Mouse (Mus musculus): Measurements from ENCODE around the gene Pax2. TPM values are rescaled to one million over a fixed set of nuclear protein-coding genes. Genes with fewer than 3 reads are reported as not detected.

The Pax2 gene
- polyA plus RNA-seq, 1 experiment from 2014 or later: 1.7 TPM

DNA sequence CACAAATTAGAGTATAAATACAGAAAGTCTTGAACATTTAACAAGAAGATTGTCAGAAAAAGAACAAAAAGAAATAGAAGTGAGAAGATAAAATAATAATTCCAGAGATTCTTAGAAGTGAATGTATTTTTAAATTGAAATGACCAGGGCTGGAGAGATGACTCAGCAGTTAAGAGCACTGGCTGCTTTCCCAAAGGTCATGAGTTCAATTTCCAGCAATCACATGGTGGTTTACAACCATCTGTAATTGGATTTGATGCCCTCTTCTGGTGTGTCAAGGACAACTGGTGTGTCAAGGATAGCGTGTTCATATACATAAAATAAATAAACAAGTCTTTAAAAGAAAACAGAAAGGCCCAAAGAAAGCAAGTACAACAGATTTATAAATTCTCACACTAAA, 102.8 kb downstream of the Pax2 start:
- peaks cover 5% of the 10 kb centered on the region; the same call in 1 of the 2 replicates for H3K9me3 ChIP-seq (ENCODE audit: control insufficient read depth, low read length)
- 92% methylated on average over 1 of the region's 1 CpGs for WGBS
- no peak overlapping the region for H3K9ac ChIP-seq (replicated peaks; ENCODE audit: low read length)
- no peaks in the 10 kb centered on the region for H3K36me3 ChIP-seq (ENCODE audit: control insufficient read depth, insufficient read depth, low read length)
- H3K4me2 ChIP-seq (ENCODE audit: low read length): no peak overlapping the region
- no peaks in the 10 kb centered on the region for H3K27me3 ChIP-seq (ENCODE audit: control insufficient read depth, insufficient read depth, low read length)
- no peaks in the 10 kb centered on the region for H3K4me1 ChIP-seq (ENCODE audit: control insufficient read depth, insufficient read depth, low read length)
- H3K27ac ChIP-seq (replicated peaks; ENCODE audit: low read depth, low read length): no peak overlapping the region
- DNase-seq (no peak), ATAC-seq (ENCODE audit: low FRiP score, low TSS enrichment) (no peak)
- no peak overlapping the region for H3K4me3 ChIP-seq (replicated peaks; ENCODE audit: low read depth, low read length)

DNA sequence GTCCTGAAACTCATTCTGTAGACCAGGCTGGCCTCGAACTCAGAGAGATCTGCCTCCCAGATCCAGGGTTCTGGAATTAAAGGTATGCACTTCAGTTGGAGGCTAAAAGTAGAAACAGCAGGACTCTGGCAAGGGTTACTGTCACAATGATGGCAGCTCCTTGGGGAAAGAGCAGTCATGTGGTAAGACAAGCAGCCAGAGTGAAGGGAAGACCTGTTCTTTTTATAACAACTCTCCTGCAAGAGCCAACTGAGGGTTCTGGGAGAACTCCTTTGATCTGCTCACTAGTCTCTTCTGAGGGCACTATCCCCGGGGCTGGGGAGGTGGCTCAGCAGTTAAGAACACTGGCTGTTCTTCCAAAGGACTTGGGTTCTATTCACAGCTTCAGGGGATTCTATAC, 112.9 kb downstream of the Pax2 start:
- Histone ChIP-seq H3K27me3 (ENCODE audit: control insufficient read depth, insufficient read depth, low read length) (peaks cover 4% of the 10 kb centered on the region; the same call in 1 of the 2 replicates), H3K9me3 (ENCODE audit: control insufficient read depth, low read length) (no peaks in the 10 kb centered on the region), H3K4me3 (replicated peaks; ENCODE audit: low read depth, low read length) (no peak overlapping the region), H3K9ac (replicated peaks; ENCODE audit: low read length) (no peak overlapping the region), H3K4me1 (ENCODE audit: control insufficient read depth, insufficient read depth, low read length) (no peaks in the 10 kb centered on the region), H3K27ac (replicated peaks; ENCODE audit: low read depth, low read length) (no peak overlapping the region), H3K4me2 (ENCODE audit: low read length) (no peak overlapping the region), H3K36me3 (ENCODE audit: control insufficient read depth, insufficient read depth, low read length) (no peaks in the 10 kb centered on the region)
- WGBS: 71% methylated on average over 2 of the region's 2 CpGs
- DNase-seq (no peak), ATAC-seq (ENCODE audit: low FRiP score, low TSS enrichment) (no peak)

DNA sequence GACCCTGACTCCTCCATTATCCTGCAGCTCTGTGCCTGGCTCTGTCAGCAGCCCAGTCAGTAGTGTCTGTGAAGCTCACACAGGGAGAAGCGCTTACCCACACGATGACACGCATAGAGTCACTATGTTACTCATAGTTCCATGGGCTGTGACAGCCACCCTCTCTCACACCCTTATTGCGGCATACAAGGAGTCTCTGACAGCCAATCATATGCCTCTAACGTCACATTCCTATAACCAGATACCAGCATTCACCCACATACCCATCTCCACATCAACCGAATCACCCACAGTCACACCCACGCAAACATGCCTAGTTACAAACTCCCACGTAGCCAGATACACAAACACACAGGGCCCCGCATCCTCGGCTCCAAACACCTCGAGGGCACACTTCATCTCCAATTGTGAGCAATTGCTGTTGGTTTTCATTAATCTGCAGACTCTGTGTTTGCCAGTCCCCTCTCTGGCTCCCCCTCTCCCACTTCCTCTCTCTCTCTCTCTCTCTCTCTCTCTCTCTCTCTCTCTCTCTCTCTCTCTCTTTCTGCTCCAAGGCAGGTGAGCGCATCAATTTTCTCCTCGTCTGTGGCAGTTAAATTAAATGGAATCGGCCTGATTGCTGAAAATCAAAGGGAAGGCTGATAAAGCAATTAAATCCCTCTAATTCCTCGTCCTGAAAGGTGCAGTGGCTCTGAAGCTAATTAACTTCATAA, 118.5 kb downstream of the Pax2 start:
- Histone ChIP-seq H3K4me2 (ENCODE audit: low read length) (no peak overlapping the region), H3K27me3 (ENCODE audit: control insufficient read depth, insufficient read depth, low read length) (peaks cover 13% of the 10 kb centered on the region), H3K9me3 (ENCODE audit: control insufficient read depth, low read length) (no peaks in the 10 kb centered on the region), H3K27ac (replicated peaks; ENCODE audit: low read depth, low read length) (0 out of 2 replicates have a peak overlapping the region, but pooled peaks have one; percentile 32), H3K9ac (replicated peaks; ENCODE audit: low read length) (no peak overlapping the region), H3K36me3 (ENCODE audit: control insufficient read depth, insufficient read depth, low read length) (no peaks in the 10 kb centered on the region), H3K4me1 (ENCODE audit: control insufficient read depth, insufficient read depth, low read length) (no peaks in the 10 kb centered on the region), H3K4me3 (replicated peaks; ENCODE audit: low read depth, low read length) (no peak overlapping the region)
- DNase-seq: no peak
- WGBS: 59% methylated on average over 15 of the region's 15 CpGs
- ATAC-seq (ENCODE audit: low FRiP score, low TSS enrichment): no peak

DNA sequence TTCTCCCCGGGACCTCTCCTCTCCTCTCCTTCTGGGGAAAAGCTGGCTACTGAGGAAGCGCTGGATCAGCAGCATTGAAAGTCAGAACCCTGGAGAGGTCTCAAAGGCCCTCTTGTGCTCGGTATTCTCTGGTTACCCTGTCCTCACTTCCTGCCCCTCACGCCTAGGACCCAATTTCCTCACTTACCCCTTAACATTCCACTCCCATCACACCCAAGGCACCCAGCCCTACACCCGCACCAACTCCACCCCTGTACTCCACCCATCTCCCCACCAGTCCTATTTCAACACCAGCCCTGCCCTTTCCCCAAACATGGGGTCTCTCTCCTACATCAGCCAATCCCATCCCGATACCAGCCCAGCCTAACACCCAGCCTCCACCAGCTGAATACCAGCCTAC, 119.1 kb downstream of the Pax2 start:
- Histone ChIP-seq H3K36me3 (ENCODE audit: control insufficient read depth, insufficient read depth, low read length) (no peaks in the 10 kb centered on the region), H3K4me3 (replicated peaks; ENCODE audit: low read depth, low read length) (no peak overlapping the region), H3K4me2 (ENCODE audit: low read length) (no peak overlapping the region), H3K9me3 (ENCODE audit: control insufficient read depth, low read length) (no peaks in the 10 kb centered on the region), H3K27ac (replicated peaks; ENCODE audit: low read depth, low read length) (no peak overlapping the region), H3K4me1 (ENCODE audit: control insufficient read depth, insufficient read depth, low read length) (no peaks in the 10 kb centered on the region), H3K27me3 (ENCODE audit: control insufficient read depth, insufficient read depth, low read length) (peaks cover 13% of the 10 kb centered on the region), H3K9ac (replicated peaks; ENCODE audit: low read length) (no peak overlapping the region)
- DNase-seq (no peak), ATAC-seq (ENCODE audit: low FRiP score, low TSS enrichment) (no peak)
- 38% methylated on average over 6 of the region's 6 CpGs for WGBS

DNA sequence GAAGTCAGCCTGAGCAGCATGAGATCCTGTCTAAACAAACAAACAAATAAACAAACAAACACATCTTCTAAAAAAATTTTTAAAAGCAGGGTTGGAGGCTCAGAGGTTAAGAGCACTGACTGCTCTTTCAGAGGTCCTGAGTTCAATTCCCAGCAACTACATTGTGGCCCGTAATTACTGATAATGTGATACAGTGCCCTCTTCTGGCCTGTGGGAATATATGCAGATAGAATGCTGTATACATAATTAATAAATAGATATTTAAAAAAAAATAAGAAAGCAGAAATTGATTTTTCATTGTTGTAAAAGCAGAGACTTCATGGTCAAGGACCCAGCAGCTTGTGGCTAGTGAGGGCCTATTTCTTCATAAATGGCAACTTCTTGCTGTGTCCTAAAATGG, 119.9 kb downstream of the Pax2 start:
- Histone ChIP-seq H3K4me3 (replicated peaks; ENCODE audit: low read depth, low read length) (no peak overlapping the region), H3K9ac (replicated peaks; ENCODE audit: low read length) (no peak overlapping the region), H3K27ac (replicated peaks; ENCODE audit: low read depth, low read length) (no peak overlapping the region), H3K36me3 (ENCODE audit: control insufficient read depth, insufficient read depth, low read length) (no peaks in the 10 kb centered on the region), H3K4me2 (ENCODE audit: low read length) (no peak overlapping the region), H3K4me1 (ENCODE audit: control insufficient read depth, insufficient read depth, low read length) (no peaks in the 10 kb centered on the region), H3K27me3 (ENCODE audit: control insufficient read depth, insufficient read depth, low read length) (peaks cover 14% of the 10 kb centered on the region), H3K9me3 (ENCODE audit: control insufficient read depth, low read length) (no peaks in the 10 kb centered on the region)
- WGBS: 87% methylated on average over 1 of the region's 1 CpGs
- ATAC-seq (ENCODE audit: low FRiP score, low TSS enrichment) (no peak), DNase-seq (no peak)

DNA sequence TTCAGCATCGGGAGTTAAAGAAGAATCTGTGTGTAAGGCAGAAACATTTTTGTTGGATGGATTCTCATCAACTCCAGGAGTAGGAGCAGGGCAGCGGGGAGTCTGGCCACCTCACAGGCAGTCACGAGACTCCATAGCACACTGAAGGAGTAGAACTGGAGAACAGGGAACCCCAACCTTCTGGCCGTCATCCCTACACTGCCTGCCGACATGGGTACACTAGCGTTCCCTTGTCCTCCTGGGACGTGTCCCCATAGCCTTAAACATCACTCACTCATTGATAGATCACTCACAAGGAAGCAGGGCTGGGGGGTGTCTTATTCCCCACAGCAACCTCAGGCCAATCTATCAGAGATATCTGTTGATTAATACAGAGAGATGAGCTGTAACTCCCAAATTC, 120.7 kb downstream of the Pax2 start:
- no peak for ATAC-seq (ENCODE audit: low FRiP score, low TSS enrichment)
- H3K4me1 ChIP-seq (ENCODE audit: control insufficient read depth, insufficient read depth, low read length): no peaks in the 10 kb centered on the region
- no peak overlapping the region for H3K4me3 ChIP-seq (replicated peaks; ENCODE audit: low read depth, low read length)
- H3K36me3 ChIP-seq (ENCODE audit: control insufficient read depth, insufficient read depth, low read length): no peaks in the 10 kb centered on the region
- WGBS: 88% methylated on average over 7 of the region's 7 CpGs
- H3K9me3 ChIP-seq (ENCODE audit: control insufficient read depth, low read length): no peaks in the 10 kb centered on the region
- H3K27me3 ChIP-seq (ENCODE audit: control insufficient read depth, insufficient read depth, low read length): peaks cover 22% of the 10 kb centered on the region
- DNase-seq: no peak
- no peak overlapping the region for H3K27ac ChIP-seq (replicated peaks; ENCODE audit: low read depth, low read length)
- H3K9ac ChIP-seq (replicated peaks; ENCODE audit: low read length): no peak overlapping the region
- H3K4me2 ChIP-seq (ENCODE audit: low read length): no peak overlapping the region

DNA sequence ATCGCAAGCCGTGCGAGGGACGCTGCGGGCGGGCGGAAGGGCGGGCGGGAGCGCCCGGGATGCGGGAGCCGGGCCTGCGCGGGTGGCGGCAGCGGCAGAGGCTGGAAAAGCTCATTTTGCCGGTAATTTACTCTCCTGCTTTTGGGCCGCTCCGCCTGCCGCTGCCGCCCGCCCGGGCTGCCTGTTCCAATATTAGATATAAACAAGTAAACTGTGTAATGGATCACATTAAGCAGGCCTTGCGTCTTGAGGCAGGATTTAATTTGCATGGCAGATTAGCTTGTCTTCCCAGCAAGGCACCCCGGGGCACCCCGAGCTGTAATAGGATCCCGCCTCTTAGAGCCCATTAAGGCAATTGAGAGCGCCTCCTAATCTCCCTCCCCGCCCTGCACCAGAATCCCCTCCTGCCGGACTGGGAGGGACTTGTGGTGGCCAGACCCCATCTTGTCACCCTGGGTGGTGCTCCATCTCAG, 126.7 kb downstream of the Pax2 start:
- H3K4me1 ChIP-seq (ENCODE audit: control insufficient read depth, insufficient read depth, low read length): 0 out of 2 replicates have a peak, but pooled peaks cover 10% of the 10 kb centered on the region
- peak overlapping the region; percentile 53 for H3K9ac ChIP-seq (replicated peaks; ENCODE audit: low read length)
- WGBS: 2% methylated on average over 31 of the region's 31 CpGs
- H3K27me3 ChIP-seq (ENCODE audit: control insufficient read depth, insufficient read depth, low read length): peaks cover 57% of the 10 kb centered on the region
- peak overlapping the region; percentile 37; the same call in 1 of the 2 replicates for H3K27ac ChIP-seq (replicated peaks; ENCODE audit: low read depth, low read length)
- no peaks in the 10 kb centered on the region for H3K36me3 ChIP-seq (ENCODE audit: control insufficient read depth, insufficient read depth, low read length)
- no peaks in the 10 kb centered on the region for H3K9me3 ChIP-seq (ENCODE audit: control insufficient read depth, low read length)
- H3K4me3 ChIP-seq (replicated peaks; ENCODE audit: low read depth, low read length): peak overlapping the region; percentile 29
- DNase-seq (peak; percentile 82), ATAC-seq (ENCODE audit: low FRiP score, low TSS enrichment) (peak; percentile 70; the same call in 1 of the 2 replicates)
- peak overlapping the region; percentile 64 for H3K4me2 ChIP-seq (ENCODE audit: low read length)

DNA sequence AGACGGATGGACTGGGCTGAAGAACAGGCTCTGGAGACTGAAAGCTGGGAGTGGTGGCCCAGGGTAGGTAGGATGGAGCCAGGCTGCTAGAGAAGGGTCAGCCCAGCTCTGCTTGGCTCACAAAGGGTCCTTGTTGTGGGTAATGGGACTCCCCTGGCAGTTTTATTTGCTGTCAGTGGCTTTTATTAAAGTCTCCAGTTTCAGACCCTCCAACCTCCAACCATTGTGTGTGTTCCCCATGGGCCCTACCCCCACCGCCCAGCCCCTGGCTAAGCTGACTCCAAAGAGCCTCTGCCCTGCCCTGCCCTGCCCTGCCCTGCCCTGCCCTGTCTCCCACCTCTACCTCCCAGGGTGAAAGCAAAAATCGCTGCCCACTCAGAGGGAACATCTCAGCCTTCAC, 128.5 kb downstream of the Pax2 start:
- H3K9me3 ChIP-seq (ENCODE audit: control insufficient read depth, low read length): no peaks in the 10 kb centered on the region
- WGBS: 29% methylated on average over 3 of the region's 3 CpGs
- H3K36me3 ChIP-seq (ENCODE audit: control insufficient read depth, insufficient read depth, low read length): no peaks in the 10 kb centered on the region
- H3K4me1 ChIP-seq (ENCODE audit: control insufficient read depth, insufficient read depth, low read length): 0 out of 2 replicates have a peak, but pooled peaks cover 10% of the 10 kb centered on the region
- no peak overlapping the region for H3K4me2 ChIP-seq (ENCODE audit: low read length)
- no peak overlapping the region for H3K27ac ChIP-seq (replicated peaks; ENCODE audit: low read depth, low read length)
- no peak overlapping the region for H3K9ac ChIP-seq (replicated peaks; ENCODE audit: low read length)
- DNase-seq: no peak
- ATAC-seq (ENCODE audit: low FRiP score, low TSS enrichment): no peak
- H3K4me3 ChIP-seq (replicated peaks; ENCODE audit: low read depth, low read length): no peak overlapping the region
- peaks cover 67% of the 10 kb centered on the region for H3K27me3 ChIP-seq (ENCODE audit: control insufficient read depth, insufficient read depth, low read length)

DNA sequence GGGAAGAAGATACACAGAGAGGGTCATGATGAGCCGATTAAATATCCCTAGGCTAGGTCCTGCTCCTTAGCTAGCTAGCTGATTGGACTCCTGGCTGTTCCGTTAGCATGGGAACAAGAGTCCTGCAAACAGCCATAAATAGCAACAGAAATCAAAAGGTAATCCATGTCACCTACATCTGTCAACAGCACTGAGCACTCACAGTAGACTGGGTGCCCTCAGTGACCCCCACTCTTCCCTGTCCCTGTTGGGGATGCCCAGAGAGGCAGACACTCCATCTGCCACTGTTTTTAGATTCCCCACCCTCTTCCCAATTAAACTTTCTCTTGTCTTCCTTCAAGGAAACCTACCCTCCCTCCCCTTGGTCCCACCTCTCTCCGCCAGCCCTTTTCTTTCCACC, 130.6 kb downstream of the Pax2 start:
- DNase-seq (no peak), ATAC-seq (ENCODE audit: low FRiP score, low TSS enrichment) (no peak)
- 21% methylated on average over 3 of the region's 3 CpGs for WGBS
- peaks cover 77% of the 10 kb centered on the region for H3K27me3 ChIP-seq (ENCODE audit: control insufficient read depth, insufficient read depth, low read length)
- no peak overlapping the region for H3K9ac ChIP-seq (replicated peaks; ENCODE audit: low read length)
- 0 out of 2 replicates have a peak, but pooled peaks cover 10% of the 10 kb centered on the region for H3K4me1 ChIP-seq (ENCODE audit: control insufficient read depth, insufficient read depth, low read length)
- no peak overlapping the region for H3K27ac ChIP-seq (replicated peaks; ENCODE audit: low read depth, low read length)
- no peaks in the 10 kb centered on the region for H3K36me3 ChIP-seq (ENCODE audit: control insufficient read depth, insufficient read depth, low read length)
- H3K4me3 ChIP-seq (replicated peaks; ENCODE audit: low read depth, low read length): no peak overlapping the region
- no peak overlapping the region for H3K4me2 ChIP-seq (ENCODE audit: low read length)
- H3K9me3 ChIP-seq (ENCODE audit: control insufficient read depth, low read length): no peaks in the 10 kb centered on the region
